Mouse (Mus musculus) heart, postnatal 0 days (tissue): ENCODE data around the gene Nt5m.

Experiments
- CTCF ChIP-seq: IDR thresholded peaks from 2 replicates; pipeline ENCODE4 v1.5.1; 2016; ENCODE audit warnings: antibody characterized with exemption, control low read depth, low read depth
- EP300 ChIP-seq: IDR thresholded peaks from 2 replicates; pipeline ENCODE4 v1.6.1; 2016; ENCODE audit warnings: antibody characterized with exemption, low read depth

- no peak for TF ChIP-seq EP300
- TF ChIP-seq CTCF = no peak
Observed at GRCm38 (mm10) chr11:59894916-59895315, 55.7 kb downstream of the Nt5m start.
